Mouse (Mus musculus) liver, embryonic 14.5 days (tissue): ENCODE measurements around the gene Sumo2. TPM values are rescaled to one million over a fixed set of nuclear protein-coding genes. Genes with fewer than 3 reads are reported as not detected.
A peak's percentile ranks its signal among the peaks of the same experiment; 100 is the strongest.

Source experiments
- ATAC-seq: fragments of 200-750 bp; cut with Nextera tagmentation; 2 replicates; pipeline ENCODE4 v1.8.0; 2017; ENCODE audit warnings: moderate number of reproducible peaks, mild to moderate bottlenecking, moderate library complexity; ENCODE audit not compliant: insufficient read depth
- DNase-seq, 3 experiments: peaks; one replicate each; pipeline ENCODE4 v3.0.0-alpha.2; 2012 to 2013; ENCODE audit warnings: low read depth in 3 of 3, low spot score in 3 of 3
- H3K27ac ChIP-seq: fragments of 300-500 bp; sonication (generic); 2 replicates; pipeline ENCODE4 v1.5.1; 2014; ENCODE audit warnings: moderate library complexity, mild to moderate bottlenecking, control low read depth, inconsistent platforms
- H3K27me3 ChIP-seq: fragments of 300-500 bp; sonication (generic); 2 replicates; pipeline ENCODE4 v1.6.1; 2014; ENCODE audit warnings: mild to moderate bottlenecking, low read length, moderate library complexity; ENCODE audit not compliant: control insufficient read depth, insufficient read depth
- H3K36me3 ChIP-seq: fragments of 300-500 bp; sonication (generic); replicated peaks from 2 replicates; pipeline ENCODE4 v1.6.1; 2014; ENCODE audit warnings: low read depth; ENCODE audit not compliant: control insufficient read depth, insufficient read depth
- H3K4me1 ChIP-seq, 2 experiments: fragments of 200-500 bp in 1 of 2; fragments of 300-500 bp in 1 of 2; sonication (generic) in 1 of 2; replicated peaks; 2 replicates each; pipeline ENCODE4 v1.6.1; 2012 to 2014; ENCODE audit warnings: antibody characterized with exemption in 1 of 2, inconsistent platforms in 1 of 2, low read length in 1 of 2; ENCODE audit not compliant: control insufficient read depth in 2 of 2, insufficient read depth in 2 of 2
- H3K4me2 ChIP-seq: fragments of 300-500 bp; sonication (generic); 2 replicates; pipeline ENCODE4 v1.6.1; 2014; ENCODE audit warnings: low read depth, mild to moderate bottlenecking, control low read depth, moderate library complexity
- H3K4me3 ChIP-seq, 2 experiments: fragments of 200-500 bp in 1 of 2; fragments of 300-500 bp in 1 of 2; sonication (generic) in 1 of 2; 2 replicates each; pipeline ENCODE4 v1.5.1; 2012 to 2014; ENCODE audit warnings: low read depth in 2 of 2, low read length in 2 of 2, mild to moderate bottlenecking in 2 of 2, control low read depth in 1 of 2, inconsistent platforms in 1 of 2, moderate library complexity in 1 of 2; ENCODE audit not compliant: insufficient read depth in 1 of 2
- H3K9ac ChIP-seq: fragments of 300-500 bp; sonication (generic); replicated peaks from 2 replicates; pipeline ENCODE4 v1.6.1; 2014; ENCODE audit warnings: mild to moderate bottlenecking, control low read depth, moderate library complexity
- H3K9me3 ChIP-seq: fragments of 300-500 bp; sonication (generic); 2 replicates; pipeline ENCODE4 v1.6.1; 2016; ENCODE audit warnings: low read length, mixed read lengths; ENCODE audit not compliant: control insufficient read depth
- CTCF ChIP-seq: IDR thresholded peaks from 2 replicates; pipeline ENCODE4 v1.5.1; 2016; ENCODE audit warnings: antibody characterized with exemption, low read depth, control low read depth
- EP300 ChIP-seq: IDR thresholded peaks from 2 replicates; pipeline ENCODE4 v1.6.1; 2016; ENCODE audit warnings: antibody characterized with exemption, low read depth
- WGBS: fragments of 180-500 bp; shearing (Covaris S2); extraction: QIAGEN DNeasy Blood & Tissue Kit; methylation state at CpG from one replicate; pipeline ENCODE4 v1.1.7; 2014; ENCODE audit not compliant: insufficient replicate concordance; 5-methylcytosine and 5-hydroxymethylcytosine counted together
- polyA plus RNA-seq, 2 experiments: library from polyadenylated mRNA; depleted of rRNA in 1 of 2; stranded (reverse) in 1 of 2; unstranded in 1 of 2; fragments of >200 nt; fragmentation: Nextera tagmentation in 1 of 2; extraction: Ambion mirVana in 1 of 2; gene quantifications; 2 replicates each; pipeline versions ENCODE4 v1.2.1 to v1.2.3; 2012 to 2014

Gene Sumo2
- polyA plus RNA-seq, 2 experiments, result 198 to 393 TPM

- peak overlapping the region; percentile 87 for H3K9ac ChIP-seq
- TF ChIP-seq CTCF, result no peak
- no peak for TF ChIP-seq EP300
- H3K27ac ChIP-seq, result no peak overlapping the region; the same call in 1 of the 2 replicates
- 2% methylated on average over 28 of the region's 28 CpGs for WGBS
- no peaks in the 10 kb centered on the region for H3K27me3 ChIP-seq
- peaks cover 12 to 20% of the 10 kb centered on the region in 2 experiments for H3K4me1 ChIP-seq
- peak; percentile 49 for ATAC-seq
- peak overlapping the region; percentile 73 to 81 for H3K4me3 ChIP-seq
- no peaks in the 10 kb centered on the region for H3K36me3 ChIP-seq
- H3K9me3 ChIP-seq, result no peaks in the 10 kb centered on the region
- DNase-seq, result no peak
- H3K4me2 ChIP-seq, result peak overlapping the region; percentile 93
Measured at GRCm38 (mm10) chr11:115475758-115476237, 60.3 kb downstream of the Sumo2 start.

DNA sequence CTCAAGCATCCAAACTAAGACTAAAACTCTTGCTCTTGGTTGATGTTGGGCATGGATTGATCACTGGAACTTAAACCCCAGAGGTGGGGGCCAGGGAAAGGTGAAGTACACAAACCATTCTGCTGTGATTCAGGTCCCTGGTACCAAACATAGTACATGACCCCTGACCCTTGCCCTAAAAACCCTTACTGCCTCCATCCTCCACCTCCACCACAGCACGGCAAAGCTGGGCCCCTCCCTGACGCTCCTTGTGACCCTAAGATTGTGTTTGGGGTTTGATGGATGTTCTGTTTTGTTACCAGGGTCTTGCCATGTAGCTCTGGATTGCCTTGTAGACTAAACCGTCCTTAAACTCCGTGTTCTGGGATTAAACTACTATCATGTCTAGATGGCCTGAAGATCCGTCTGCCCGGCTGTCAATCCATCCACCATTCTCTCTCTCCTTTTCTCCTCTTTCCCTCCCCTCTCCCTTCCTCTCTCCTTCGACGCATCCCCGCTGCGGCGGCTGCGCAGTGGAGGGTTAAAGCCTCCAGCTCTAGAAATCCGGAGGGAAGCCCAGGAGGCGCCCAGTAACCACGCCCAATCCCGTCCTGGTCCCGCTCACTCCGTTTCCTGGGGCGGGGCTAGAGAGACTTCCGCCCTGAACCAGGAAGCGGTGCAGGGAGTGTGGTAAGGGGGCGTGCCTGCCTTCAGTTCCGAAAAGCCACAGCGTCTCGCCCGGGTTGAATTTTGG lies 60.9 kb downstream of the Sumo2 start, which contains the start of gene Armc7:
Gene Armc7, plus strand, starts transcription at position 643 of the 733 bp plus-strand sequence.
- peak within 1 kb of the TSS; percentile 69 for H3K27ac ChIP-seq
- DNase-seq (peak; percentile 90 to 91 (median 90)), ATAC-seq (peak; percentile 95)
- H3K9ac ChIP-seq, result peak within 1 kb of the TSS; percentile 87
- TF ChIP-seq EP300 (no peak), CTCF (peak; percentile 17; the same call in 1 of the 2 replicates)
- WGBS, result 2% methylated on average over 26 of the region's 26 CpGs
- H3K4me2 ChIP-seq, result peak within 1 kb of the TSS; percentile 93
- peaks cover 12 to 20% of the 10 kb centered on the region in 2 experiments for H3K4me1 ChIP-seq
- H3K27me3 ChIP-seq, result no peaks in the 10 kb centered on the region
- peak within 1 kb of the TSS; percentile 73 to 81 for H3K4me3 ChIP-seq
- no peaks in the 10 kb centered on the region for H3K36me3 ChIP-seq
- H3K9me3 ChIP-seq, result no peaks in the 10 kb centered on the region

DNA sequence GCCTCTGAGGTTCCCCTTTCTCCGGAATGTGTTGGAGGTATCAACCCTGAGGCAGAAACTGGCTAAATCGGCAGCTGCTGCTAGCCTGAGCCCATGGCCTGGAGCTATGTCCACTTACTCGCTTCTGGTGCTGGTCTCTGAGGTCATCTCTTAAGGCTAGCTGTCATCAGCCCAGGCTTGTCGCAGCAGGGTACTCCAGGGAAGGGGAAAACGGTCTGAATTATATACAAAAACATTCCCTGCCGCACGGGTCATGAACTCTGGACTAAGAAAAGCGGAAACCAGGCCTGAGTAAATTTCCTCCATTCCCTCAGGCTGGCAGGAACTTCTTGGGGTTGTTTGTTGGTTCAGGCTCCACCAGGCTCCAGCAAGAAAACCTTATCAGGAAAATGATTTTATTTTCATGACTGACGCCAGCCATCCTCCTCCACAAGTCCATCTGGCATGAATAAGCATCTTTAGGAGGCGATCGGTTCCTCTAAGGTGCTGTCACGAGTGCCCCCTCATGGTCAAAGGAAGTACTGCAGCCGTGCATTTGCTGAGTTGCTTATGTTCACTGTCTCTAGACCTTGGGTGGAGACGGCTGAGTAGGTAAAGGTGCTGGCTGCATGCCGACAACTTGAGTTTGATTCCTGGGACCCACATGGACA lies 62.3 kb downstream of the Sumo2 start:
- Histone ChIP-seq H3K27me3 (no peaks in the 10 kb centered on the region), H3K4me2 (peak overlapping the region; percentile 28)
- ATAC-seq, result peak; percentile 45

More for the DNA sequence above, 62.3 kb downstream of the Sumo2 start:
- H3K27ac ChIP-seq, result peak overlapping the region; percentile 69
- DNase-seq, result peak; percentile 92 to 95 (median 92)
- H3K4me1 ChIP-seq, result peaks cover 12 to 20% of the 10 kb centered on the region in 2 experiments
- H3K9me3 ChIP-seq, result no peaks in the 10 kb centered on the region
- WGBS, result 21% methylated on average over 15 of the region's 15 CpGs
- TF ChIP-seq CTCF, result peak; percentile 100
- peak; percentile 37 for TF ChIP-seq EP300
- H3K36me3 ChIP-seq, result no peaks in the 10 kb centered on the region
- no peak overlapping the region; the same call in 1 of the 2 replicates for H3K9ac ChIP-seq
- peak overlapping the region in 1 of 2 experiments; percentile 0; a peak in 1 of 4 replicates for H3K4me3 ChIP-seq

Other genes with a start within 250 kb of the Sumo2 start
- 6.6 and 6.7 TPM in 2 replicates for gene Fads6, start 238.6 kb downstream of the Sumo2 start, polyA plus RNA-seq (2012; rRNA removed)
- 2.8 TPM in 2 replicates for gene Fads6, start 238.6 kb downstream of the Sumo2 start, polyA plus RNA-seq (2014; fragmentation: Nextera tagmentation; extraction: Ambion mirVana)
- not detected in 2 replicates for gene Otop2, start 229.1 kb downstream of the Sumo2 start, polyA plus RNA-seq (2012; rRNA removed)
- not detected in 2 replicates for gene Otop2, start 229.1 kb downstream of the Sumo2 start, polyA plus RNA-seq (2014; fragmentation: Nextera tagmentation; extraction: Ambion mirVana)
- 0.04 and 0.06 TPM in 2 replicates for gene Ush1g, start 214.2 kb downstream of the Sumo2 start, polyA plus RNA-seq (2012; rRNA removed)
- 0.06 and 0.16 TPM in 2 replicates for gene Ush1g, start 214.2 kb downstream of the Sumo2 start, polyA plus RNA-seq (2014; fragmentation: Nextera tagmentation; extraction: Ambion mirVana)
- not detected in 2 replicates for gene Otop3, start 201.5 kb downstream of the Sumo2 start, polyA plus RNA-seq (2012; rRNA removed)
- not detected in 2 replicates for gene Otop3, start 201.5 kb downstream of the Sumo2 start, polyA plus RNA-seq (2014; fragmentation: Nextera tagmentation; extraction: Ambion mirVana)
- gene Hid1, start 168.5 kb downstream of the Sumo2 start, polyA plus RNA-seq (2012; rRNA removed), result 0.54 and 0.59 TPM in 2 replicates
- gene Hid1, start 168.5 kb downstream of the Sumo2 start, polyA plus RNA-seq (2014; fragmentation: Nextera tagmentation; extraction: Ambion mirVana), result 0.50 and 0.86 TPM in 2 replicates
- 1.5 and 1.7 TPM in 2 replicates for gene Cdr2l, start 154.4 kb downstream of the Sumo2 start, polyA plus RNA-seq (2012; rRNA removed)
- gene Cdr2l, start 154.4 kb downstream of the Sumo2 start, polyA plus RNA-seq (2014; fragmentation: Nextera tagmentation; extraction: Ambion mirVana), result 0.86 and 1.0 TPM in 2 replicates
- 37.8 and 49.2 TPM in 2 replicates for gene Mrpl58, start 132.5 kb downstream of the Sumo2 start, polyA plus RNA-seq (2012; rRNA removed)
- 86.5 and 90.7 TPM in 2 replicates for gene Mrpl58, start 132.5 kb downstream of the Sumo2 start, polyA plus RNA-seq (2014; fragmentation: Nextera tagmentation; extraction: Ambion mirVana)
- gene Atp5h, start 116.3 kb downstream of the Sumo2 start, polyA plus RNA-seq (2012; rRNA removed), result 212 and 334 TPM in 2 replicates
- gene Atp5h, start 116.3 kb downstream of the Sumo2 start, polyA plus RNA-seq (2014; fragmentation: Nextera tagmentation; extraction: Ambion mirVana), result 616 and 620 TPM in 2 replicates
- gene Kctd2, start 116.1 kb downstream of the Sumo2 start, polyA plus RNA-seq (2012; rRNA removed), result 5.3 and 5.8 TPM in 2 replicates
- 5.2 and 5.6 TPM in 2 replicates for gene Kctd2, start 116.1 kb downstream of the Sumo2 start, polyA plus RNA-seq (2014; fragmentation: Nextera tagmentation; extraction: Ambion mirVana)
- 0.07 and 0.10 TPM in 2 replicates for gene Trim80, start 95.7 kb downstream of the Sumo2 start, polyA plus RNA-seq (2012; rRNA removed)
- 0.06 and 0.13 TPM in 2 replicates for gene Trim80, start 95.7 kb downstream of the Sumo2 start, polyA plus RNA-seq (2014; fragmentation: Nextera tagmentation; extraction: Ambion mirVana)
- 0.02 TPM in 2 replicates for gene Slc16a5, start 73.8 kb downstream of the Sumo2 start, polyA plus RNA-seq (2012; rRNA removed)
- 0.05 TPM in 1 of 2 replicates, not detected in the other for gene Slc16a5, start 73.8 kb downstream of the Sumo2 start, polyA plus RNA-seq (2014; fragmentation: Nextera tagmentation; extraction: Ambion mirVana)
- gene Armc7, start 60.6 kb downstream of the Sumo2 start, polyA plus RNA-seq (2012; rRNA removed), result 2.1 and 2.2 TPM in 2 replicates
- gene Armc7, start 60.6 kb downstream of the Sumo2 start, polyA plus RNA-seq (2014; fragmentation: Nextera tagmentation; extraction: Ambion mirVana), result 2.0 and 2.2 TPM in 2 replicates
- 27.8 and 31.9 TPM in 2 replicates for gene Nt5c, start 44.4 kb downstream of the Sumo2 start, polyA plus RNA-seq (2012; rRNA removed)
- 50.7 and 50.9 TPM in 2 replicates for gene Nt5c, start 44.4 kb downstream of the Sumo2 start, polyA plus RNA-seq (2014; fragmentation: Nextera tagmentation; extraction: Ambion mirVana)
- 138 and 151 TPM in 2 replicates for gene Jpt1, start 21.9 kb downstream of the Sumo2 start, polyA plus RNA-seq (2012; rRNA removed)
- 233 and 256 TPM in 2 replicates for gene Jpt1, start 21.9 kb downstream of the Sumo2 start, polyA plus RNA-seq (2014; fragmentation: Nextera tagmentation; extraction: Ambion mirVana)
- 96.0 and 109 TPM in 2 replicates for gene Nup85, start 28.2 kb upstream of the Sumo2 start, polyA plus RNA-seq (2012; rRNA removed)
- 118 and 125 TPM in 2 replicates for gene Nup85, start 28.2 kb upstream of the Sumo2 start, polyA plus RNA-seq (2014; fragmentation: Nextera tagmentation; extraction: Ambion mirVana)
- 16.2 and 24.1 TPM in 2 replicates for gene Mrps7, start 67.6 kb upstream of the Sumo2 start, polyA plus RNA-seq (2012; rRNA removed)
- gene Mrps7, start 67.6 kb upstream of the Sumo2 start, polyA plus RNA-seq (2014; fragmentation: Nextera tagmentation; extraction: Ambion mirVana), result 52.6 and 53.3 TPM in 2 replicates
- 9.2 and 17.2 TPM in 2 replicates for gene Gga3, start 67.8 kb upstream of the Sumo2 start, polyA plus RNA-seq (2012; rRNA removed)
- gene Gga3, start 67.8 kb upstream of the Sumo2 start, polyA plus RNA-seq (2014; fragmentation: Nextera tagmentation; extraction: Ambion mirVana), result 6.4 and 7.2 TPM in 2 replicates
- 21.1 and 25.6 TPM in 2 replicates for gene Mif4gd, start 76.7 kb upstream of the Sumo2 start, polyA plus RNA-seq (2012; rRNA removed)
- 24.3 and 25.6 TPM in 2 replicates for gene Mif4gd, start 76.7 kb upstream of the Sumo2 start, polyA plus RNA-seq (2014; fragmentation: Nextera tagmentation; extraction: Ambion mirVana)
- 7.4 and 10.5 TPM in 2 replicates for gene Slc25a19, start 92.0 kb upstream of the Sumo2 start, polyA plus RNA-seq (2012; rRNA removed)
- 8.5 and 9.4 TPM in 2 replicates for gene Slc25a19, start 92.0 kb upstream of the Sumo2 start, polyA plus RNA-seq (2014; fragmentation: Nextera tagmentation; extraction: Ambion mirVana)
- gene Grb2, start 172.3 kb upstream of the Sumo2 start, polyA plus RNA-seq (2012; rRNA removed), result 15.7 and 22.4 TPM in 2 replicates
- gene Grb2, start 172.3 kb upstream of the Sumo2 start, polyA plus RNA-seq (2014; fragmentation: Nextera tagmentation; extraction: Ambion mirVana), result 26.0 and 30.1 TPM in 2 replicates
- gene Tmem94, start 229.2 kb upstream of the Sumo2 start, polyA plus RNA-seq (2012; rRNA removed), result 11.0 and 13.8 TPM in 2 replicates
- 3.7 and 6.1 TPM in 2 replicates for gene Tmem94, start 229.2 kb upstream of the Sumo2 start, polyA plus RNA-seq (2014; fragmentation: Nextera tagmentation; extraction: Ambion mirVana)